Comparison of ENCODE assay signal across 20 mouse cellular contexts in genomic region chr2:67901574-67901973, GRCm38 (mm10).
"Had no signal": no experiment of that assay in that cellular context is flagged by ENCODE, and none has a peak within 500 bp of the region (broad histone marks: within the 10 kb centered on the region; RNA-seq: fewer than 3 reads in every experiment).

No protein-coding gene starts in this region.

- H3K9me3 ChIP-seq: limb, embryonic 10.5 days; limb, embryonic 13.5 days; midbrain, embryonic 12.5 days; neural tube, embryonic 12.5 days; neural tube, embryonic 15.5 days had no signal

- H3K27ac ChIP-seq: limb, embryonic 10.5 days; limb, embryonic 13.5 days; liver, embryonic 14.5 days; macrophage; midbrain, embryonic 12.5 days; neural tube, embryonic 12.5 days; neural tube, embryonic 15.5 days had no signal

- H3K4me3 ChIP-seq: limb, embryonic 10.5 days; limb, embryonic 13.5 days; midbrain, embryonic 12.5 days; neural tube, embryonic 12.5 days; neural tube, embryonic 15.5 days had no signal

- H3K36me3 ChIP-seq: limb, embryonic 10.5 days; limb, embryonic 13.5 days; midbrain, embryonic 12.5 days; neural tube, embryonic 12.5 days; neural tube, embryonic 15.5 days had no signal

- H3K9ac ChIP-seq: limb, embryonic 13.5 days; liver, embryonic 14.5 days; liver, postnatal 0 days; lung, embryonic 14.5 days; midbrain, embryonic 12.5 days; neural tube, embryonic 12.5 days; neural tube, embryonic 15.5 days had no signal

- H3K4me1 ChIP-seq: limb, embryonic 13.5 days; neural tube, embryonic 15.5 days had no signal

- DNase-seq: kidney, adult 18-20 months; kidney, adult 9 months; kidney, postnatal 14 days; kidney, postnatal 4 days; layer of hippocampus, adult 9-11 months; liver, postnatal 0 days; lung, embryonic 14.5 days; right cerebral cortex, adult 18-20 months; thymus, adult 18-20 months; thymus, postnatal 36 days had no signal

- H3K4me2 ChIP-seq: limb, embryonic 13.5 days; liver, embryonic 11.5 days; lung, embryonic 14.5 days; midbrain, embryonic 12.5 days; neural tube, embryonic 12.5 days; neural tube, embryonic 15.5 days had no signal

- H3K27me3 ChIP-seq: limb, embryonic 13.5 days; midbrain, embryonic 12.5 days; neural tube, embryonic 12.5 days; neural tube, embryonic 15.5 days had no signal

- ATAC-seq: liver, postnatal 0 days; lung, postnatal 0 days; midbrain, embryonic 16.5 days had no signal
